Mouse (Mus musculus) stomach, postnatal 0 days (tissue): Measurements from ENCODE around the gene Tprkb. TPM values are rescaled to one million over a fixed set of nuclear protein-coding genes. Genes with fewer than 3 reads are reported as not detected.
A peak's percentile ranks its signal among the peaks of the same experiment; 100 is the strongest.
"Not testable (repeated sequence)": the region's sequence is repeated elsewhere in the genome, so short reads cannot be mapped to it uniquely, and the experiment has no call there.

Experiments used
- ATAC-seq: fragments of 200-750 bp; cut with Nextera tagmentation; 2 replicates; pipeline ENCODE4 v1.8.0; 2017; ENCODE audit not compliant: low FRiP score, low TSS enrichment
- DNase-seq: peaks from one replicate; pipeline ENCODE4 v3.0.0-alpha.2; 2016; ENCODE audit warnings: low spot score
- H3K27ac ChIP-seq: fragments of 300-500 bp; sonication (generic); replicated peaks from 2 replicates; pipeline ENCODE4 v1.5.1; 2014; ENCODE audit warnings: mild to moderate bottlenecking, control low read depth
- H3K27me3 ChIP-seq: fragments of 300-500 bp; sonication (generic); 2 replicates; pipeline ENCODE4 v1.6.1; 2014; ENCODE audit warnings: low read length; ENCODE audit not compliant: control insufficient read depth, insufficient read depth
- H3K36me3 ChIP-seq: fragments of 300-500 bp; sonication (generic); 2 replicates; pipeline ENCODE4 v1.6.1; 2014; ENCODE audit warnings: low read length, mixed read lengths; ENCODE audit not compliant: control insufficient read depth, insufficient read depth
- H3K4me1 ChIP-seq: fragments of 300-500 bp; sonication (generic); replicated peaks from 2 replicates; pipeline ENCODE4 v1.6.1; 2014; ENCODE audit warnings: antibody characterized with exemption; ENCODE audit not compliant: control insufficient read depth, insufficient read depth
- H3K4me2 ChIP-seq: fragments of 300-500 bp; sonication (generic); replicated peaks from 2 replicates; pipeline ENCODE4 v1.6.1; 2014; ENCODE audit warnings: low read depth, mild to moderate bottlenecking, control low read depth, moderate library complexity
- H3K4me3 ChIP-seq: fragments of 300-500 bp; sonication (generic); 2 replicates; pipeline ENCODE4 v1.5.1; 2014; ENCODE audit warnings: low read depth, low read length, control low read depth
- H3K9ac ChIP-seq: fragments of 300-500 bp; sonication (generic); 2 replicates; pipeline ENCODE4 v1.6.1; 2014; ENCODE audit warnings: mild to moderate bottlenecking, low read length, control low read depth, mixed read lengths
- H3K9me3 ChIP-seq: fragments of 300-500 bp; sonication (generic); 2 replicates; pipeline ENCODE4 v1.6.1; 2016; ENCODE audit warnings: low read length; ENCODE audit not compliant: control insufficient read depth
- CTCF ChIP-seq: IDR thresholded peaks from 2 replicates; pipeline ENCODE4 v1.5.1; 2016; ENCODE audit warnings: antibody characterized with exemption, low read depth, mild to moderate bottlenecking, moderate library complexity
- EP300 ChIP-seq: optimal IDR thresholded peaks from 2 replicates; pipeline ENCODE3; 2016; ENCODE audit warnings: antibody characterized with exemption
- WGBS: fragments of 180-500 bp; shearing (Covaris S2); extraction: QIAGEN DNeasy Blood & Tissue Kit; methylation state at CpG from one replicate; pipeline ENCODE4 v1.1.7; 2014; 5-methylcytosine and 5-hydroxymethylcytosine counted together
- polyA plus RNA-seq: library from polyadenylated mRNA; unstranded; fragments of >200 nt; fragmentation: Nextera tagmentation; extraction: Ambion mirVana; gene quantifications from 2 replicates; pipeline ENCODE4 v1.2.1, GENCODE M21; 2015

The Tprkb gene
- polyA plus RNA-seq, 1 experiment from 2014 or later: 28.8 TPM

DNA sequence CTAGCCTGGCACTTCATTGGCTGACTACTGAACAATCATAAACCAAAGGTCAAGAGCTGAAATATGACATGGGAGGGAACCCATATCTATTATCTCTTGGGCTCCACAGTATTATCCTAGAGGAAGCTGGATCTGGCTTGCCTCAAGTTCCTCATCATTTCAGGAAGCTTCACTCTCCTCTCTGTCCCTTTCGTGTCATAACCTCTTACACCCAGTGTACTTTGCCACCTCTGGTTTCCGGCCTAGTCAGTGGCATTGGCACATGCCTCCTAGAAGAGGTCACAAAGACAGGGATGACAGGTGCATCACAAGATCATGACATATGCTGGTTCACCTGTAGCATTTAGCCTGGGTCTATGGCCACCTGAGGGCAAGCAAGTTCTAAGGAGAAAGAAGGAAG lies 9.4 kb upstream of the Tprkb start:
- TF ChIP-seq CTCF: no peak
- no peak for TF ChIP-seq EP300
- no peak overlapping the region for H3K4me2 ChIP-seq
- no peak overlapping the region for H3K4me3 ChIP-seq
- H3K27me3 ChIP-seq: no peaks in the 10 kb centered on the region
- no peak overlapping the region for H3K9ac ChIP-seq
- no peaks in the 10 kb centered on the region for H3K4me1 ChIP-seq
- H3K36me3 ChIP-seq: no peaks in the 10 kb centered on the region
- H3K27ac ChIP-seq: no peak overlapping the region
- WGBS: 91% methylated on average over 2 of the region's 2 CpGs
- no peaks in the 10 kb centered on the region for H3K9me3 ChIP-seq
- ATAC-seq (no peak), DNase-seq (no peak)

DNA sequence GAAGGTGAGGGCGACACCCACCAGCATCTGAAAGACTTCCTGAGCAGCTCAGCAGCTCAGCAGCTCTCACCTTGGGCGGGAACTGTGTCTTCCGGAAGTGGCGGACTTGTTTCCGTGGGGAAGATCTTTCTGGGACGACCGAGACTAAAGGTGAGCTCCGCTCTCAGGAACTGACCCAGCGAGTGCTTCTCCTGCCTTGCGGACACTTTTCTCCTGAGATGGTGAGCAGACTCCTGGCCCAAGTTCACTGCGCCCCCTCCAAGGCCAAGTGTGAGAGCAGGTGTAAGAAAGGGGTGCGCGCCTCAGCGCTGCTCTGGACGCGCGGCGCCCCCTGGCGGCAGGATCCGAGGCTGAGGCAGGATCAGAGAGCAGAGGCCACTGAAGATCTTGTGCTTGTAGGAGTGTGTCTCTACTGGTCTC lies 7.0 kb upstream of the Tprkb start, which contains the start of gene Nat8f4:
Gene Nat8f4, minus strand, starts transcription at position 243 of the 420 bp plus-strand sequence.
- H3K4me3 ChIP-seq: peak within 1 kb of the TSS; percentile 22
- ATAC-seq: peak; percentile 77
- not testable (repeated sequence) for H3K27ac ChIP-seq, H3K36me3 ChIP-seq, H3K9me3 ChIP-seq, H3K9ac ChIP-seq, H3K27me3 ChIP-seq, H3K4me1 ChIP-seq
- peak within 1 kb of the TSS; percentile 32 for H3K4me2 ChIP-seq
- WGBS: 19% methylated on average over 20 of the region's 20 CpGs
- TF ChIP-seq CTCF: peak; percentile 86
- peak; percentile 61 for DNase-seq

DNA sequence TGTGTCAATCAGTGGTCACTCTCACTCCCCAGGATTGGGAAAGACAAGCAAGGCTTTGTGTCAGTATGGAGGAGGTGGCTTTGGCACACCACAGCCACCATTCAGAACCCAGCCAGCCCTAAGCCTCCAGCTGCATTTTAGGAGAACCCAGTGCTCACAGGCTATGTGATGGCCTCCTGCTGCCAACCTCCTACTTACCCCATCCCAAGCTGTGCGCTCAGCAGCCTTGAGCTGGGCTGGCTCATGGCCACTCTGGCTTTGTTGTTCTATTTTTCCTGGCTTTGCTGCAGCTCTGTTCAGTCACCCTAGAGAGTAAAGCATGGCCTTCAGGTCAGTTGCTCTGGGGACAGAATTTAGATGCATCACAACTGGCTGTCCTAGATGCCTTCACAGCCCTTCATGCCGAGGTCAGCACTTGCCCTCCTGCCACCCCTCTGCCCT lies 4.7 kb upstream of the Tprkb start:
- DNase-seq, H3K4me2 ChIP-seq, H3K36me3 ChIP-seq, H3K9ac ChIP-seq, H3K4me1 ChIP-seq, H3K9me3 ChIP-seq, H3K4me3 ChIP-seq, H3K27me3 ChIP-seq, ATAC-seq, H3K27ac ChIP-seq: not testable (repeated sequence)
- 72% methylated on average over 2 of the region's 2 CpGs for WGBS

DNA sequence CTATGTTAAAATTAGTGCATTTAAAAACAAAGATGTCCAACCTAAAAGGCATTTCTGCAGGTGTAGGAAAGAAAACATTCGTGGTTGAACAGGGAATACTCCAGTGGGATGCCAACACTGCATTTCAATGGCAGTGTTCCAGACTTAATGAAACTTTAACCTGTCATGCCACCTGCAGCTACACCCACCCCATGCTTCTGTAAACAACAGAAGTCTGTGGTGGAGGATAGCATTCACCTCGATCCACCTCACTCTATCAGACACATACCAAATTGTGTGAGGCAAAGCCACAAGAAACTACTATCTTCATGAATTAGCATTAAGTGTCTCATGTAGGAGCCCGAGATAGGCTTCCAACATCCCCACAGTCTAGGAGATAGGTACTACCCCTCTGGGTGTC lies 3.3 kb upstream of the Tprkb start:
- Histone ChIP-seq H3K27me3 (no peaks in the 10 kb centered on the region), H3K4me3 (no peak overlapping the region), H3K9me3 (no peaks in the 10 kb centered on the region), H3K4me2 (no peak overlapping the region), H3K4me1 (no peaks in the 10 kb centered on the region), H3K27ac (no peak overlapping the region), H3K9ac (no peak overlapping the region), H3K36me3 (no peaks in the 10 kb centered on the region)
- ATAC-seq (no peak), DNase-seq (no peak)
- 53% methylated on average over 3 of the region's 3 CpGs for WGBS
- TF ChIP-seq CTCF (no peak), EP300 (no peak)

DNA sequence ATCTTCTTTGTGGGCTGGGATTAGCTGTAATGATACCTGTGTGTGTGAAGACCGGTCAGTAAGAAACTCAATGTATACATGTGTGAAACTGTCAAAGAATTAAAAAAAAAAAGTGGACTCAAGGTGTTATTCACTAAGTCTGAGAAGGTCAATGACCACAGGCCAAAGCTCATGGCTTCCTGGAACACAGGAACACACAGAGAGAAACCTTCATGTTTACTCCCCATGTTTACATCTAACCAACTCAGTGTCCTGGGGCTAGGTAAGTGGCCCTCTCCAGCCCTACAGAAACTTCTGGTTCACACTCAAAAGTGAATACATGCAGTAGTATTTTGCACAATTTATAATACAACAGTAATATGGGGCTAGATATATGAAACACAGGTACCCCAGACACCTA lies 2.0 kb upstream of the Tprkb start:
- 97% methylated on average over 1 of the region's 1 CpGs for WGBS

DNA sequence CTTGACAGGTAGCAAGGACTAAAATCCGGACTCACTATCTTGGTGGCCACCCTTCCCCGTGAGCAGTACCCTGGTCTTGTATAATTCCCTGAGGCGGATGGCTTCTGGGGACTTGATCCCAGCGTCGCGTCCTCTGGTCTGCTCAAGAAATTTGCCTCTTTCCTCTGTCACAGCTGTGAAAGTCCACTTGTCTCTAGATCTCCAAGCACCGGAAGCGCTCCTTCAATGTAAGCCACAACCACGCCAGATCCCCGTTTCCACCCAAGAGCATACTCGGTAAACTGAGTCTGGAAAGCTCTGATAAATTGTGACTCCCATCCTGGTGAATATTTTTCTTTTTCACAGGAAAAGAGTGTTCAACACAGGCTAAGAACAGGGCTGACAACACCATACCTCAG lies 3.5 kb downstream of the Tprkb start:
- 2% methylated on average over 11 of the region's 11 CpGs for WGBS
- no peak for ATAC-seq

More for the DNA sequence above, 2.0 kb upstream of the Tprkb start:
- DNase-seq: no peak
- Histone ChIP-seq H3K4me1 (no peaks in the 10 kb centered on the region), H3K9me3 (no peaks in the 10 kb centered on the region), H3K27ac (no peak overlapping the region), H3K9ac (no peak overlapping the region), H3K4me2 (no peak overlapping the region), H3K27me3 (no peaks in the 10 kb centered on the region), H3K4me3 (no peak overlapping the region), H3K36me3 (no peaks in the 10 kb centered on the region)
- TF ChIP-seq CTCF (no peak), EP300 (no peak)
- ATAC-seq: no peak

More for the DNA sequence above, 3.5 kb downstream of the Tprkb start:
- H3K36me3 ChIP-seq: no peaks in the 10 kb centered on the region
- H3K9me3 ChIP-seq: no peaks in the 10 kb centered on the region
- TF ChIP-seq CTCF (no peak), EP300 (no peak)
- DNase-seq: no peak
- H3K4me2 ChIP-seq: peak overlapping the region; percentile 87
- H3K27me3 ChIP-seq: no peaks in the 10 kb centered on the region
- H3K27ac ChIP-seq: peak overlapping the region; percentile 89
- peak overlapping the region; percentile 75 for H3K9ac ChIP-seq
- H3K4me3 ChIP-seq: peak overlapping the region; percentile 65
- H3K4me1 ChIP-seq: peaks cover 3% of the 10 kb centered on the region; the same call in 1 of the 2 replicates
